Mouse (Mus musculus): ENCODE results near the gene Tulp3. TPM values are rescaled to one million over a fixed set of nuclear protein-coding genes. Genes with fewer than 3 reads are reported as not detected.

Tulp3 gene
- polyA plus RNA-seq, 1 experiment = 2.4 TPM

DNA sequence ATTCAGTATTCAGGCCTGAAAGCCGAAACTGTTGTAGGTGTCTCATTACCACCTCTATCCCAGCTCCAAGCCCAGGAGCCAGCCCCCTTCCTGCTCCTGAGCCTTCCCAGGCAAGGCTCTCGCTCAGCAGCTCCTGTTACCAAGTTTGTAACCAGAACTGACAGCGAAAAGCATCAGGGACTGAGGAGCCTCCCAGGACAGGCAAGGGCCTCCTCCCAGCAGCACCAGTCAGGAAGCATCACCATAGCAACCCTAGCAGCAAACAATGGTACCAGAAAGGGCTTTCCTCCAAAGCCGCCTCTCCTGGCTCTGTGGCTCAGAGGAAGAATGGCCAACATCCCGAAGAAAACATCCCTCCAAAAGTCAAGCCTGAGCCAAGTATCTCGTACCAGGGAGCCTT is 19.5 kb upstream of the Tulp3 start, which contains the start of the genes Tex52 and Gm44596:
Tex52 (plus strand) TSS at position 265 of the 400 bp plus-strand sequence.
Gm44596 (plus strand) TSS at position 312 of the 400 bp plus-strand sequence.
- H3K4me3 ChIP-seq (ENCODE audit: low read depth, low read length) = no peak within 1 kb of the TSS
- WGBS = 72% methylated on average over 6 of the region's 6 CpGs

DNA sequence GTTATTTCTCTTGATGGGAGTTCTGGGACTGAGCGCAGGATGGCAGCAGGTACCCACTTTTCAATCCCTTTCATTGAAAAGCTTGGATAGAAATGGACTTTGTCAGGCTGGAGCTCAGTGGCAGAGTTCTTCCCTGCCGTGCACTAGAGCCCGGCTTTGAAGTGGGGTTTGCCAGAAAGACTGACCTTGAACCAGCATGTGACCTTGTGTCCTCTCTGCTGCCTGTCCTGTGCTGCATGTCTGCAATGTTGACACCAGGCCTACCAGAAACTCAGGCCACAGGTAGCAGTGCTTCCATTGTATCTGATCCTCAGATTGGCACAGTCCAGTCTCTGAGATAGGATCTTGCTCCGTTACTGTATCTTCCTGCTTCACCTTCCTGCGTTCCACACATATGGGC is 14.4 kb upstream of the Tulp3 start:
- peaks cover 13% of the 10 kb centered on the region for H3K36me3 ChIP-seq (ENCODE audit: control insufficient read depth, insufficient read depth, low read length)
- WGBS = 91% methylated on average over 5 of the region's 5 CpGs
- no peaks in the 10 kb centered on the region for H3K4me1 ChIP-seq (ENCODE audit: control insufficient read depth, insufficient read depth, insufficient read length, low read length)
- H3K27me3 ChIP-seq (ENCODE audit: control insufficient read depth, insufficient read depth, low read length) = no peaks in the 10 kb centered on the region
- TF ChIP-seq POLR2A (IDR thresholded peaks at IDR 0.05; ENCODE audit: low read depth, low read length) (no peak), CTCF (IDR thresholded peaks at IDR 0.05; ENCODE audit: extremely low read depth, insufficient read length, insufficient replicate concordance, low read depth, low read length) (no peak)
- no peak overlapping the region for H3K27ac ChIP-seq (ENCODE audit: insufficient read depth, low read depth, low read length)
- H3K4me3 ChIP-seq (ENCODE audit: low read depth, low read length) = no peak overlapping the region

More for the DNA sequence above, 19.5 kb upstream of the Tulp3 start, which contains the start of the genes Tex52 and Gm44596:
- peaks cover 4% of the 10 kb centered on the region; the same call in 1 of the 2 replicates for H3K36me3 ChIP-seq (ENCODE audit: control insufficient read depth, insufficient read depth, low read length)
- H3K27me3 ChIP-seq (ENCODE audit: control insufficient read depth, insufficient read depth, low read length) = no peaks in the 10 kb centered on the region
- no peaks in the 10 kb centered on the region for H3K4me1 ChIP-seq (ENCODE audit: control insufficient read depth, insufficient read depth, insufficient read length, low read length)
- TF ChIP-seq POLR2A (IDR thresholded peaks at IDR 0.05; ENCODE audit: low read depth, low read length) (no peak), CTCF (IDR thresholded peaks at IDR 0.05; ENCODE audit: extremely low read depth, insufficient read length, insufficient replicate concordance, low read depth, low read length) (no peak)
- no peak within 1 kb of the TSS for H3K27ac ChIP-seq (ENCODE audit: insufficient read depth, low read depth, low read length)

DNA sequence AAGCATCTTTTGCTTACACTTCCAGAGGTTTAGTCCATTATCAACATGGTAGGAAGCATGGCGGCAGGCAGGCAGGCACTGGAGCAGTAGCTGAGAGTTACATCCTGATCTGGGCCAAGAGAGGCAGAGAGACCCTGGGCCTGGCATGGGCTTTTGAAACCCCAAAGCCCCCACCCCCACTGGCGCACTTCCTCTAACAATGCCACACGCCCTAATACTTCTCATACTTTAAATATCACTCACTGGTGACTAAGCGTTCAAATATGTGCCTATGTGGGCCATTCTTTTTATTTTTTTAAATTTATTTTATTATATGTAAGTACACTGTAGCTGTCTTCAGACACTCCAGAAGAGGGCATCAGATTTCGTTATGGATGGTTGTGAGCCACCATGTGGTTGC is 10.8 kb upstream of the Tulp3 start:
- Histone ChIP-seq H3K4me3 (ENCODE audit: low read depth, low read length) (no peak overlapping the region), H3K27ac (ENCODE audit: insufficient read depth, low read depth, low read length) (no peak overlapping the region), H3K4me1 (ENCODE audit: control insufficient read depth, insufficient read depth, insufficient read length, low read length) (peaks cover 3% of the 10 kb centered on the region; the same call in 1 of the 2 replicates), H3K27me3 (ENCODE audit: control insufficient read depth, insufficient read depth, low read length) (no peaks in the 10 kb centered on the region), H3K36me3 (ENCODE audit: control insufficient read depth, insufficient read depth, low read length) (peaks cover 9% of the 10 kb centered on the region)
- no peak for TF ChIP-seq POLR2A (IDR thresholded peaks at IDR 0.05; ENCODE audit: low read depth, low read length)
- no peak for TF ChIP-seq CTCF (IDR thresholded peaks at IDR 0.05; ENCODE audit: extremely low read depth, insufficient read length, insufficient replicate concordance, low read depth, low read length)
- whole genome bisulfite sequencing = 96% methylated on average over 5 of the region's 5 CpGs

GRCm38 (mm10) chr6:128364721-128365120 is 9.1 kb upstream of the Tulp3 start:
- H3K27ac ChIP-seq (ENCODE audit: insufficient read depth, low read depth, low read length) = no peak overlapping the region
- no peak for TF ChIP-seq CTCF (IDR thresholded peaks at IDR 0.05; ENCODE audit: extremely low read depth, insufficient read length, insufficient replicate concordance, low read depth, low read length)
- no peak for TF ChIP-seq POLR2A (IDR thresholded peaks at IDR 0.05; ENCODE audit: low read depth, low read length)
- peaks cover 3% of the 10 kb centered on the region; the same call in 1 of the 2 replicates for H3K4me1 ChIP-seq (ENCODE audit: control insufficient read depth, insufficient read depth, insufficient read length, low read length)
- 72% methylated on average over 6 of the region's 6 CpGs for WGBS
- no peak overlapping the region for H3K4me3 ChIP-seq (ENCODE audit: low read depth, low read length)
- H3K27me3 ChIP-seq (ENCODE audit: control insufficient read depth, insufficient read depth, low read length) = no peaks in the 10 kb centered on the region
- peaks cover 9% of the 10 kb centered on the region for H3K36me3 ChIP-seq (ENCODE audit: control insufficient read depth, insufficient read depth, low read length)

DNA sequence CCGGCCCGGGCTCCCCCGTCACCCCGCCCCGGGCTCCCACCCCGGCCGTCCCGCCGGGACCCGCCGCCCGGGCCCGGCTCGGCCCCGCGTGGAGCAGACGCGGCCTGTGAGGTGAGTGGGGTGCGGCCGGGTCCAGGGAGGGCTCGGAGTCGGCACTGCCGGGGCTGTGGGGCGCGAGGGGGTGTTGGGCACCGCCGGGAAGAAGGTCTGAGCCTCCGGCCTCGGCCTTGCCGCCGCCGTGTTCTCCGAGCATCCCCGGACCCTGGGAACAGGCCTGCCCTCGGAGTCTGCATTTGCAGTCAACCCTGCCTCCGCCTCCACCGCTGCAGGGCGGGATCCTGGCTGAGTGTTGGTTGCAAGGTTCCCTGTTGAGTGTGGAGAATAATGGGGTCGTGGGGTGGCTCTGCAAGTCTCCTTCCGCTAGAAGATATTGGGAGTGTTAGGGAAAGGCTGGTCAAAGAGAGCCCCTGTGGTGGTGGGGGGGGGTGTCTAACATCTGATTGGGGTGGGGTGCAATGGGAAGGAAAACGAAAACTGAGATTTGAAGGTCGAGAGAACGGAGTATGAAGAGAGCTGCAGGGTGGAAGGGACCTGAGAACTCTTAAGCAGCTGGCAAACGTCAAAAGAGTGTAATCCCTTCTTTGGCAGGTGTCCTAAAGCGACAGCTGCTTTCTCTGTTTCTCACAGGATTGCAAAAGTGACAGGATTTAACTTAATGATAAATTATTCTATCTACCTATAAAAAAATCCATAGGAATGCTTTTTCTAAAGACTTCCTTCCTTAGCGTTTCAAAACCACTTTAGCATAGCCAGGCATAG is 7.6 kb upstream of the Tulp3 start:
- 3% methylated on average over 46 of the region's 46 CpGs for WGBS
- Histone ChIP-seq H3K27me3 (ENCODE audit: control insufficient read depth, insufficient read depth, low read length) (no peaks in the 10 kb centered on the region), H3K27ac (ENCODE audit: insufficient read depth, low read depth, low read length) (no peak overlapping the region), H3K36me3 (ENCODE audit: control insufficient read depth, insufficient read depth, low read length) (peaks cover 13% of the 10 kb centered on the region), H3K4me3 (ENCODE audit: low read depth, low read length) (peak overlapping the region; percentile 78), H3K4me1 (ENCODE audit: control insufficient read depth, insufficient read depth, insufficient read length, low read length) (peaks cover 3% of the 10 kb centered on the region; the same call in 1 of the 2 replicates)
- no peak; the same call in 1 of the 2 replicates for TF ChIP-seq POLR2A (IDR thresholded peaks at IDR 0.05; ENCODE audit: low read depth, low read length)
- TF ChIP-seq CTCF (IDR thresholded peaks at IDR 0.05; ENCODE audit: extremely low read depth, insufficient read length, insufficient replicate concordance, low read depth, low read length) = no peak

- peaks cover 3% of the 10 kb centered on the region; the same call in 1 of the 2 replicates for H3K4me1 ChIP-seq (ENCODE audit: control insufficient read depth, insufficient read depth, insufficient read length, low read length)
- peaks cover 14% of the 10 kb centered on the region for H3K36me3 ChIP-seq (ENCODE audit: control insufficient read depth, insufficient read depth, low read length)
- H3K27me3 ChIP-seq (ENCODE audit: control insufficient read depth, insufficient read depth, low read length) = no peaks in the 10 kb centered on the region
- peak within 1 kb of the TSS; percentile 78 for H3K4me3 ChIP-seq (ENCODE audit: low read depth, low read length)
- WGBS = under 1% methylated on average over 76 of the region's 76 CpGs
- peak within 1 kb of the TSS; percentile 55 for H3K27ac ChIP-seq (ENCODE audit: insufficient read depth, low read depth, low read length)
- TF ChIP-seq CTCF (IDR thresholded peaks at IDR 0.05; ENCODE audit: extremely low read depth, insufficient read length, insufficient replicate concordance, low read depth, low read length) (no peak), POLR2A (IDR thresholded peaks at IDR 0.05; ENCODE audit: low read depth, low read length) (no peak)
These were observed 6.8 kb upstream of the Tulp3 start, which contains the start of the genes Rhno1 and Foxm1 for GRCm38 (mm10) chr6:128362381-128363006. Rhno1 (minus strand) TSS chr6:128362911. Foxm1 (plus strand) TSS chr6:128362967.

DNA sequence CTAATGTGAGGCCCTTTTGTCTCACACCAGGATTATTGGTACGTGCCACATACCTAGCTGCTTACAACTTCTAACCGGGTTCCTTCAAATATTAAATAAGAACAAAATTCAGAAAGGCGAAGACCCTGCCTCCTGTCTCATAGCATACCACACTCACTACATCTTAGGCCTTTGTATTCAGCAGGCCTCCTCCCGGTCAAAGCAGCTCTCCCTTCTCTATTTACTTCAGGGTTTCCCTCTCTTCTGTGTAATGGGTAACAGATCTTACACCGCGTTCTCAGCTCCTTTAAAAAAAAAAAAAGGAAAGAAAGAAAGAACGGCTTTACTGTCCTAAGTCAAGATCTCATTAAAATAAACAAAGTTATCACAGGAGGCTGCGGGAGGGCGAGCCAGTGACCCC is 6.2 kb upstream of the Tulp3 start:
- H3K27ac ChIP-seq (ENCODE audit: insufficient read depth, low read depth, low read length) = no peak overlapping the region
- no peaks in the 10 kb centered on the region for H3K27me3 ChIP-seq (ENCODE audit: control insufficient read depth, insufficient read depth, low read length)
- TF ChIP-seq CTCF (IDR thresholded peaks at IDR 0.05; ENCODE audit: extremely low read depth, insufficient read length, insufficient replicate concordance, low read depth, low read length) (no peak), POLR2A (IDR thresholded peaks at IDR 0.05; ENCODE audit: low read depth, low read length) (no peak)
- 15% methylated on average over 9 of the region's 9 CpGs for WGBS
- H3K4me1 ChIP-seq (ENCODE audit: control insufficient read depth, insufficient read depth, insufficient read length, low read length) = peaks cover 3% of the 10 kb centered on the region; the same call in 1 of the 2 replicates
- H3K4me3 ChIP-seq (ENCODE audit: low read depth, low read length) = peak overlapping the region; percentile 78
- H3K36me3 ChIP-seq (ENCODE audit: control insufficient read depth, insufficient read depth, low read length) = peaks cover 11% of the 10 kb centered on the region

Measured in small intestine, adult 2 months (tissue).